Mouse (Mus musculus) neural tube, embryonic 13.5 days (tissue): ENCODE results near the gene Evpl. TPM values are rescaled to one million over a fixed set of nuclear protein-coding genes. Genes with fewer than 3 reads are reported as not detected.

Experiments
- ATAC-seq: fragments of 200-750 bp; cut with Nextera tagmentation; 2 replicates; pipeline ENCODE4 v1.8.0; 2017; ENCODE audit warnings: low read depth, mild to moderate bottlenecking, moderate TSS enrichment, moderate library complexity
- H3K27ac ChIP-seq: fragments of 300-500 bp; sonication (generic); replicated peaks from 2 replicates; pipeline ENCODE4 v1.5.1; 2015; ENCODE audit warnings: moderate library complexity, mild to moderate bottlenecking, inconsistent platforms
- H3K27me3 ChIP-seq: fragments of 300-500 bp; sonication (generic); 2 replicates; pipeline ENCODE4 v1.6.1; 2015; ENCODE audit warnings: mild to moderate bottlenecking, inconsistent platforms
- H3K36me3 ChIP-seq: fragments of 300-500 bp; sonication (generic); 2 replicates; pipeline ENCODE4 v1.6.1; 2015; ENCODE audit warnings: mild to moderate bottlenecking, inconsistent platforms
- H3K4me1 ChIP-seq: fragments of 300-500 bp; sonication (generic); replicated peaks from 2 replicates; pipeline ENCODE4 v1.6.1; 2015; ENCODE audit warnings: inconsistent platforms
- H3K4me2 ChIP-seq: fragments of 300-500 bp; sonication (generic); 2 replicates; pipeline ENCODE4 v1.6.1; 2015; ENCODE audit warnings: inconsistent platforms, mild to moderate bottlenecking, moderate library complexity
- H3K4me3 ChIP-seq: fragments of 300-500 bp; sonication (generic); 2 replicates; pipeline ENCODE4 v1.5.1; 2015; ENCODE audit warnings: mild to moderate bottlenecking, inconsistent platforms
- H3K9ac ChIP-seq: fragments of 300-500 bp; sonication (generic); 2 replicates; pipeline ENCODE4 v1.6.1; 2015; ENCODE audit warnings: moderate library complexity, mild to moderate bottlenecking, inconsistent platforms
- H3K9me3 ChIP-seq: fragments of 300-500 bp; sonication (generic); 2 replicates; pipeline ENCODE4 v1.6.1; 2016; ENCODE audit warnings: inconsistent platforms
- WGBS: fragments of 180-500 bp; shearing (Covaris S2); methylation state at CpG from one replicate; pipeline ENCODE4 v1.1.7; 2015; 5-methylcytosine and 5-hydroxymethylcytosine counted together
- polyA plus RNA-seq: library from polyadenylated mRNA; unstranded; fragments of >200 nt; fragmentation: Nextera tagmentation; extraction: Ambion mirVana; gene quantifications from 2 replicates; pipeline ENCODE4 v1.2.1, GENCODE M21; 2015

Evpl gene
- polyA plus RNA-seq, 1 experiment from 2014 or later = 0.59 TPM

- 71% methylated on average over 4 of the region's 4 CpGs for WGBS
- no peaks in the 10 kb centered on the region for H3K9me3 ChIP-seq
- no peak for ATAC-seq
Observed at GRCm38 (mm10) chr11:116206678-116207077, 31.2 kb downstream of the Evpl start.

GRCm38 (mm10) chr11:116203150-116203549 is 34.7 kb downstream of the Evpl start:
- Histone ChIP-seq H3K36me3 (peaks cover 42% of the 10 kb centered on the region), H3K4me1 (peaks cover 9% of the 10 kb centered on the region), H3K9ac (no peak overlapping the region), H3K27ac (no peak overlapping the region), H3K4me3 (no peak overlapping the region), H3K4me2 (no peak overlapping the region), H3K9me3 (no peaks in the 10 kb centered on the region), H3K27me3 (no peaks in the 10 kb centered on the region)
- WGBS = 88% methylated on average over 3 of the region's 3 CpGs
- no peak for ATAC-seq

More at GRCm38 (mm10) chr11:116206678-116207077, 31.2 kb downstream of the Evpl start:
- no peak overlapping the region for H3K9ac ChIP-seq
- no peaks in the 10 kb centered on the region for H3K4me1 ChIP-seq
- no peak overlapping the region for H3K4me3 ChIP-seq
- peaks cover 49% of the 10 kb centered on the region for H3K36me3 ChIP-seq
- no peaks in the 10 kb centered on the region for H3K27me3 ChIP-seq
- H3K4me2 ChIP-seq = no peak overlapping the region
- H3K27ac ChIP-seq = no peak overlapping the region

- peaks cover 33% of the 10 kb centered on the region for H3K36me3 ChIP-seq
- no peaks in the 10 kb centered on the region for H3K9me3 ChIP-seq
- no peak overlapping the region for H3K4me3 ChIP-seq
- no peak overlapping the region for H3K27ac ChIP-seq
- peaks cover 27% of the 10 kb centered on the region for H3K4me1 ChIP-seq
- H3K9ac ChIP-seq = no peak overlapping the region
- no peaks in the 10 kb centered on the region for H3K27me3 ChIP-seq
- WGBS = 86% methylated on average over 2 of the region's 2 CpGs
- H3K4me2 ChIP-seq = no peak overlapping the region
- no peak for ATAC-seq
Observed at GRCm38 (mm10) chr11:116201151-116201550, 36.7 kb downstream of the Evpl start.

GRCm38 (mm10) chr11:116198639-116199531 is 39.0 kb downstream of the Evpl start, which contains the start of the genes Ten1 and Acox1:
TSS of gene Ten1 (plus strand) at chr11:116198855.
TSS of gene Acox1 (minus strand) at chr11:116199045.
- H3K27ac ChIP-seq = peak within 1 kb of the TSS; percentile 97
- WGBS = under 1% methylated on average over 62 of the region's 62 CpGs

GRCm38 (mm10) chr11:116198132-116198531 is 39.7 kb downstream of the Evpl start:
- 24% methylated on average over 13 of the region's 13 CpGs for WGBS
- Histone ChIP-seq H3K9ac (peak overlapping the region; percentile 88), H3K4me1 (peaks cover 42% of the 10 kb centered on the region), H3K27ac (peak overlapping the region; percentile 97), H3K27me3 (no peaks in the 10 kb centered on the region), H3K4me3 (peak overlapping the region; percentile 72), H3K9me3 (no peaks in the 10 kb centered on the region), H3K4me2 (peak overlapping the region; percentile 71), H3K36me3 (peaks cover 30% of the 10 kb centered on the region)
- peak; percentile 1; the same call in 1 of the 2 replicates for ATAC-seq

More at GRCm38 (mm10) chr11:116198639-116199531, 39.0 kb downstream of the Evpl start, which contains the start of the genes Ten1 and Acox1:
- Histone ChIP-seq H3K9me3 (no peaks in the 10 kb centered on the region), H3K27me3 (no peaks in the 10 kb centered on the region), H3K4me2 (peak within 1 kb of the TSS; percentile 71), H3K4me3 (peak within 1 kb of the TSS; percentile 72), H3K4me1 (peaks cover 42% of the 10 kb centered on the region), H3K36me3 (peaks cover 32% of the 10 kb centered on the region), H3K9ac (peak within 1 kb of the TSS; percentile 88)
- ATAC-seq = peak; percentile 99

- peaks cover 42% of the 10 kb centered on the region for H3K4me1 ChIP-seq
- peak overlapping the region; percentile 71 for H3K4me2 ChIP-seq
- H3K9ac ChIP-seq = peak overlapping the region; percentile 88; the same call in 1 of the 2 replicates
- peak overlapping the region; percentile 72 for H3K4me3 ChIP-seq
- 87% methylated on average over 6 of the region's 6 CpGs for WGBS
- ATAC-seq = no peak
- no peaks in the 10 kb centered on the region for H3K27me3 ChIP-seq
- no peaks in the 10 kb centered on the region for H3K9me3 ChIP-seq
- no peak overlapping the region for H3K27ac ChIP-seq
- H3K36me3 ChIP-seq = peaks cover 29% of the 10 kb centered on the region
Observed at GRCm38 (mm10) chr11:116197584-116197906, 40.3 kb downstream of the Evpl start.

GRCm38 (mm10) chr11:116196866-116197583 is 40.9 kb downstream of the Evpl start:
- Histone ChIP-seq H3K9me3 (no peaks in the 10 kb centered on the region), H3K4me1 (peaks cover 42% of the 10 kb centered on the region), H3K4me2 (peak overlapping the region; percentile 71; the same call in 1 of the 2 replicates), H3K36me3 (peaks cover 26% of the 10 kb centered on the region), H3K9ac (no peak overlapping the region), H3K4me3 (peak overlapping the region; percentile 72; the same call in 1 of the 2 replicates), H3K27me3 (no peaks in the 10 kb centered on the region), H3K27ac (no peak overlapping the region)
- ATAC-seq = no peak
- 93% methylated on average over 18 of the region's 18 CpGs for WGBS

- ATAC-seq = no peak
- 91% methylated on average over 3 of the region's 3 CpGs for WGBS
- H3K27me3 ChIP-seq = no peaks in the 10 kb centered on the region
Observed at GRCm38 (mm10) chr11:116196336-116196735, 41.5 kb downstream of the Evpl start.

GRCm38 (mm10) chr11:116195252-116195651 is 42.6 kb downstream of the Evpl start:
- H3K36me3 ChIP-seq = peaks cover 37% of the 10 kb centered on the region
- ATAC-seq = no peak
- peaks cover 42% of the 10 kb centered on the region for H3K4me1 ChIP-seq
- 73% methylated on average over 5 of the region's 5 CpGs for WGBS
- no peak overlapping the region for H3K4me2 ChIP-seq
- no peak overlapping the region for H3K9ac ChIP-seq
- no peak overlapping the region for H3K4me3 ChIP-seq
- H3K27me3 ChIP-seq = no peaks in the 10 kb centered on the region
- H3K27ac ChIP-seq = no peak overlapping the region
- H3K9me3 ChIP-seq = no peaks in the 10 kb centered on the region

More at GRCm38 (mm10) chr11:116196336-116196735, 41.5 kb downstream of the Evpl start:
- H3K27ac ChIP-seq = no peak overlapping the region
- H3K4me3 ChIP-seq = no peak overlapping the region
- H3K9me3 ChIP-seq = no peaks in the 10 kb centered on the region
- peaks cover 42% of the 10 kb centered on the region for H3K4me1 ChIP-seq
- H3K9ac ChIP-seq = no peak overlapping the region
- H3K36me3 ChIP-seq = peaks cover 28% of the 10 kb centered on the region
- H3K4me2 ChIP-seq = no peak overlapping the region

- H3K27me3 ChIP-seq = no peaks in the 10 kb centered on the region
- no peak for ATAC-seq
- H3K4me2 ChIP-seq = no peak overlapping the region
- H3K9ac ChIP-seq = no peak overlapping the region
- no peak overlapping the region for H3K27ac ChIP-seq
- H3K36me3 ChIP-seq = peaks cover 43% of the 10 kb centered on the region
- no peaks in the 10 kb centered on the region for H3K9me3 ChIP-seq
- WGBS = 88% methylated on average over 8 of the region's 8 CpGs
- H3K4me3 ChIP-seq = no peak overlapping the region
- peaks cover 38% of the 10 kb centered on the region for H3K4me1 ChIP-seq
Observed at GRCm38 (mm10) chr11:116194619-116195018, 43.3 kb downstream of the Evpl start.

- peaks cover 21% of the 10 kb centered on the region; the same call in 1 of the 2 replicates for H3K4me1 ChIP-seq
- no peak for ATAC-seq
- WGBS = 45% methylated on average over 11 of the region's 11 CpGs
- no peaks in the 10 kb centered on the region for H3K27me3 ChIP-seq
- no peak overlapping the region for H3K9ac ChIP-seq
- no peaks in the 10 kb centered on the region for H3K9me3 ChIP-seq
- no peak overlapping the region for H3K4me3 ChIP-seq
- no peak overlapping the region for H3K4me2 ChIP-seq
- peak overlapping the region; percentile 25; the same call in 1 of the 2 replicates for H3K27ac ChIP-seq
- peaks cover 84% of the 10 kb centered on the region for H3K36me3 ChIP-seq
Observed at GRCm38 (mm10) chr11:116187226-116187930, 50.5 kb downstream of the Evpl start.
